Mouse (Mus musculus) inflammation-experienced regulatory T-cells, adult 6 months (primary cell): ENCODE results near the gene Papola. TPM values are rescaled to one million over a fixed set of nuclear protein-coding genes. Genes with fewer than 3 reads are reported as not detected.
"Not testable (repeated sequence)": the region's sequence is repeated elsewhere in the genome, so short reads cannot be mapped to it uniquely, and the experiment has no call there.

ENCODE experiments used
- ATAC-seq: one replicate; pipeline ENCODE4 v1.8.0; 2017
- polyA plus RNA-seq, 3 experiments: library from polyadenylated mRNA; unstranded; fragments of 100-300 nt; shearing (Covaris generic); gene quantifications; one replicate each; pipeline ENCODE4 v1.2.1; 2017

Gene Papola
- polyA plus RNA-seq, 3 experiments from 2014 or later, result 98.1 to 132 (median 105) TPM

DNA sequence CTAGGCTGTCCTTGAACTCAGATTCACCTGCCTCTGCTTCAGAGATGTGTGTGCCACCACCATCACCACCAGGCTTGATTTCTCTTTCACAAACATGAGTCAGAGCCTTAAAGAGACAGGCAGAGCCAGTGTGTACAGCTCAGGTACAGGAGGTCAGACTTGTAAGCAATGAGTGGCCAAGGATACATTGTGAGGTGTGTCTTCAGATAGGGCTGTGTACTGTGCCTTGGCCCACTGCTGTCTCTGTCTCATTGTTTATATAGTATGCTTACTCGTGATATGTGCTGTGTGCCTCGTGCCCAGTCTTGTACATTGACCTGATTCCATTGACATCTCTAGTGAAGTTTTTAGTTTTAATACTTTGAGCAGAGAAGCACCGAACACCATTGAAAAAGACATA lies 21.3 kb downstream of the Papola start:
- ATAC-seq, result no peak

DNA sequence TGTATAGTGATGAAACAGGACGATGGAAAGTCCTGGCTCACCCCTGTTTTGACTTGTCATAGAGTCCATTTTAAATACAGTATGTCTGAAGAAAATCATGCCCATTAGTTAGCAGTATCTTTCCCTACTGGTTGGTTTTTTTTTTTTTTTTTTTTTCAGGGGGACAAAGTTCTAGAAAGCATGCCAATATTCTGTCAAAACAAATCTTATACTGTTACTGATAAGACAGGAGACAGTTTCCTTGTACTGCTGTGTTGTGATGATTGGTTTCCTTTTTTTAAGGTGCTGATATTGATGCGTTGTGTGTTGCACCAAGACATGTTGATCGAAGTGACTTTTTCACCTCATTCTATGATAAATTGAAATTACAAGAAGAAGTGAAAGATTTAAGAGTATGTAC lies 21.7 kb downstream of the Papola start:
- no peak for ATAC-seq

DNA sequence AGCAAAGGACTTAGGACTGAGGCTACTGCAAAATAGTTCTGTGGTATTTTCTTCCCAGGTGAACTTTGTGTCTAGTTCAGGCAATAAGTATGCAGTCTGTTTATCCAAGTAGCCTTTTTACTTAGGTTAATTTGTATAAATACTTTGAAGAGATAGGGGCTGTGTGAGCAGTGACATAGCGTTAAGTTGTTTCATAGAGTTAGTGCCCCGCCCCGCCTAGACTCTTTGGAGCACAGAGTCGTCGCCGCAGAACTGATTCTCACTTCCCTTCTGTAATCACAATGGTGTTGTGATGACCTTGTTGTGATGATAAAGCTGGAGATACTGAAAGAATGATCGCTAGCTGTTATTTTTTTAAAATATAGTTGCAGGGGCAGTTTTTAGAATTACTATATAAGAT lies 22.9 kb downstream of the Papola start:
- ATAC-seq, result no peak

DNA sequence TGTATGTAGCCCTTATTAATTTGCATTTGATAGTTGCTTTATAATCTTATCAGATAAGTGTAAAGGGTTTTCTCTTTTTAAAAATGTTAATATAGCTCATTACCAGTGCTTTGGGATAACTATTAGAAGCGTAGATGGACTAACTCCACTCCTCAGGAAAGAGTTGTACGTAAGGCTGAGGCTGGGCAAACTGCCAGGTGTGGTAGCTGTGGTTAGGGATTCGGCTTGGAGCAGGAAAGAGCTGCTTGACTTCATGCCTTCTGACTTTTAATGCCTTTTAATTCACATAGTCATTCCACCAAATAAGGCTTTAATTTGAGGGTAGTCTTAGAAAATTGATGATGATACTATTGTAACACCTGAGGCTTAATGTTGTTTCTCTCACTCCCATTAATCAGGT lies 24.5 kb downstream of the Papola start:
- ATAC-seq, result no peak

DNA sequence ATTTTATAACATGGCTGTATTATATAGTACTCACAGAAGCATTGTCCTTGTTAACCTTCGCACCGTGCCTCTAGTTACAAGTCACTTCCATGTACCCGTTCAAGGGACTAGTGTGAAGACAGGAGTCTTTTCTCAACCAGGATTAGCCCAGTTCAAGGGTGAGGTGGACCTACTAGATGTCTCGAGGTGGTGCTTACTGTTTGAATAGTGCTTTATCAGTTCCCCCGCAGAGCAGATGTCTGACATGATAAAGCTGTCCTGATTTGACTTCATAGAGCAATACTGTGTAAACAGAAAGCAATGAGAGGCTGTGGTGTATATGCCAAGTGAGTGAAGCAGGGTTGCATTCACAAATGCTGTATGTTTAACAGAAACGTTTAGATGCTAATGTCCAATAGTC lies 26.1 kb downstream of the Papola start:
- ATAC-seq, result no peak

DNA sequence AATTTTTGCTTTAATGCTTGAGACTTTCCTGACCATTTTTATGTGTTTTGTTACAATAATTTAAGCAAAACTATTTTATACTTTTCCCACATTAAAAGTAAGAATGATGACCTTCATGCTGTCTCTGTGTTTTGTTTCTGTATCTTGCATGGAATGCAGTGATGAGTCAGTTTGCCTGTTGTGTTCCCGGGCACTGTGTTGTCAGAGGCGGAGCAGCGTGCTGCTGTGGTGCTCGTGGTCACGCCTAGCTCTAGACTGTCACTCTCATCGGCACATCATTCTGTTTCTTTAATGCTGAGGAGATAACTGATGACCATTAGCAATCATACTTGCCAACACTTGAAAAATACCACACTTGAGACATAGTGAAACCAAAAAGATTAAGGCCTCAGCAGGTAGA lies 29.5 kb downstream of the Papola start:
- no peak for ATAC-seq

DNA sequence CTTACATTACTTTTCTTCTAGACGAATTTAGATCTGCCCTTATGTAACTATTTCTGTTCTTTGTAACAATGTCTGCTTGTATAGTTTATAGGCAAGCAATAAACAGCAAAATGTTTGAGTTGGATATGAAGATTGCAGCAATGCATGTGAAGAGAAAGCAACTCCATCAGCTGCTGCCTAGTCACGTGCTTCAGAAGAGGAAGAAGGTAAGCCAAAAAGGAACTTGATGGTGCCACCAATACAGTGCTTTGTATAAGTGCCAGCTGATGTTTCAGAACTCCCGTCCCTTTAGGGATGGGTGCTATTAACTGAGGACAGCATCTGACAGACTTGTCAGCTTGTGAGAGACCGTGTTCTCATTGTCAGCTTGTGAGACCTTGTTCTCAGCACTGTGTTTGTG lies 39.0 kb downstream of the Papola start:
- no peak for ATAC-seq

DNA sequence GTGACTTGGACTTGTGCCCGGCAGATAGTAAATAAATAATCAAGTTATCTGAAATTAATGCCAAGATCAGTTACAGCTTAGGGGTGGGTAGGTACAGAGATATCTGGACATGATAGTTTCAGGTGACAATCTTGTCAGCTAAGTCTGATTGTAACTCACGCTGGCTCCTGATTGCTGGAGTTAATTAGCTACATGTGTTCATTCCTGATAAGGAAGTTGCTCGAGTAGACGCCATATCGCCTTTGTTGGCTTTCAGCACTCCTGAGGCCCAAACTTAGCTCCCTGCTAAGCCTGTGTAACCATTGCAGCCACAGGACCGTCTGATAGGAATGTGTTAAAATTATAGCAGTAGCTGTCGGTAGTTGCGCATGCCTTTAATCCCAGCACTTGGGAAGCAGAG lies 40.2 kb downstream of the Papola start:
- no peak for ATAC-seq

DNA sequence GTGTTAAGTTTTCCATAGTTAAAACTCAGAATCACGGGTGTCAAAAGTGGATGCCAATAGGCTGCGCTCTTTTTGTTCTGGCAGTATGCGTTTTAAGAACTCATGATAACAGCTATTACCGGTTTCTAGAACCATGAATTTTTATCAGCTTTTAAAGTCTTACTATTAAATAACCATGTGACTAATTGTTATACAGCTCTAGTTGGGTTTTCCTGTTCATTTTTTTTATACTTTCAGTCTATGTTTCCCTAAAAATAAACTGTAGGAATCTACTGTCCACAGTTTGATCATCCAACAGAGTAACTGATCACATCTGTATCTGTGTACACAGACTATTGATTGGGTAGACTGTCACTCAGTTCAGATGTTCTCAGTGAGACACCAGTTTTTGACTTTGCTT lies 40.8 kb downstream of the Papola start:
- no peak for ATAC-seq

DNA sequence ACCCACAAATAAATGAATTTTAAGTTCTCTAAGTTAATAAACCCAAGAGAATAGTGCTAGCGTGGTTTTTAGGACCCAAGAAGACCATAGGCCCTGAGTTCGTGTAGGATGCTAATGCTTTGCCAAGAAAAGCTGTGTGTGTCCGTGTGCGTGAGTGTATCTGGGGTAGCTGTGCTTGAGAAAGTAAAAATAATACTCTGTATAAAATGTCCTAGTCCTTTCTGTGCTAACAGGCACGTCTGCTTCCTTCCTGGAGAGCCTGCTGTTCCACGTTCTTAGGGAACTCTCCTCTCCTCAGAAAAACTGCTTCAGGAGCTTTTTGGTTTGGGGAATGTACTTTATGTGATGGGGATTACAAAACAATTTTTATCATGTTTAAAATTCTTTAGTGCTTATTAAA lies 48.0 kb downstream of the Papola start:
- ATAC-seq, result no peak

DNA sequence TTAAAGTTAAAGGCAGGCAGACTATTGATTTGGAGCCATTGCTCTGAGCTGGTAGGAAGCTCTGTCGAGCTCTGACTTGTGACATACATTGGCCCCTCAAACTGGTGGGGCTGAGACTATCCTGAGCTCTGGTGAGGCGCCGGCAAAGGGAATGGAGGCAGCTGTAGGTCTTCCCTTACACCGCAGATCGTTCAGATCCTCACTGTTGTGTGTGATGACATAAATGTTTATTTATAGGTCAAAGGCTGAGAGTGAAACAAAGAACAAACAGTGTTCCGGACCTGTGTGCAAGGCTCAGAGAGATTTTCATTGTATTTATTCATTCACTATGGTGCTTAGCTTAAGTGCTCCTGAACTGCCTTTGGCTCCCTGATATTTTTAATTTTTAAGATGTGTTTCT lies 50.4 kb downstream of the Papola start:
- ATAC-seq, result no peak

DNA sequence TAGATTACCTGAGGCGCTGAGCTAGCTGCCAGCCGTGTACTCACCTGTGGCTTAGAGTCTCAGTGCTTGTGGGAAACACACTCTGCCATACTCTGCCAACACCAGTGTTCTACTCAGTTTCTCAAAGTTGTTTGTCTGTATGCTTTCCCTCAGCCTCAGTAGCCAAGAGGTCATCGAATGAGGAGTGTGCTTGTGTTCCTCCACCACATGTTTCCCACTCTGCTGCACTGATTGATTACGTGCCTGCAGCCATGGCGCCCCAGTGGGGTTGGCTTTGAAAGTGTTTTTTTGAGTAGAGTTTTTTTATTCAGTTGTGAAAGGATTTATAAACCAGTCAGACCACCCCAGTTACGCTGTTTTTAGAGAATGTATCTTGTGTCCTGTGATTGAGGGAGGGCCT lies 51.1 kb downstream of the Papola start:
- no peak for ATAC-seq

DNA sequence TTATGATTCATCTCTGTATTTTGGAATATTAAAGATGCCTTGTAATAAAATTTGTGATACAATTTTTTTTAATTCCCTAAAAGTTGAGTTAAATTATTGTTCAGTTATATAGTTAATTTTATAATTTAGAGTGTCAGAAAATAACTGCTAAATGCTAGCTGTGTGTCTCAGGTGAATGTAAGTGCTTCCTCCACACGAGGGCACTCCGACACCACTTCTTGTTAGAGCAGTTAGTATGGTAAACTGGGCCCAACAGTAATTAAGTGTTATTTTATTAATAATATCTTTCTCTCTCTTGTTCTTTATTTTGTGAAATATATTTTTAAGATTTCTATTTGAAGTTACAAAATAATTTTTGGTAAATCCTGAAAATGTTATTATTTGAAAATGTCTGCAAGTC lies 51.7 kb downstream of the Papola start:
- no peak for ATAC-seq

DNA sequence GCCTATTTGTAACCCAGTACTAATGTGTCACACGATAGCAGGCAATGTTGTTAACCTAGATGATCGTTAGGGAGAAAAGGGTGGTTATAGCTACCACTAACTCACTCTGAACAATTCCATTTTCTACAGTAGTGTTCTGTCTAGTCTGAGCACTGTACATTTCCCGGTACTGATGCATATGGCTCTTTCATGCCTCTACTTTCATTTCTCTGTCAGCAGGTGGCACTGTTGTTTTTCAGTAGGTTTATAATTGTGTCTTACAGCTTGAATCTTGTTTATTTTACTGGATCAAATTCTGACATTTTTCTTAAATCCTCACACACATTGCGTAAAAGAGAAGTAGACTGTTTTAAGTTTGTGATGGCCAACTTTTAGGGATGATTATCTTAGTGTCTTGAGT lies 54.6 kb downstream of the Papola start:
- ATAC-seq, result no peak

DNA sequence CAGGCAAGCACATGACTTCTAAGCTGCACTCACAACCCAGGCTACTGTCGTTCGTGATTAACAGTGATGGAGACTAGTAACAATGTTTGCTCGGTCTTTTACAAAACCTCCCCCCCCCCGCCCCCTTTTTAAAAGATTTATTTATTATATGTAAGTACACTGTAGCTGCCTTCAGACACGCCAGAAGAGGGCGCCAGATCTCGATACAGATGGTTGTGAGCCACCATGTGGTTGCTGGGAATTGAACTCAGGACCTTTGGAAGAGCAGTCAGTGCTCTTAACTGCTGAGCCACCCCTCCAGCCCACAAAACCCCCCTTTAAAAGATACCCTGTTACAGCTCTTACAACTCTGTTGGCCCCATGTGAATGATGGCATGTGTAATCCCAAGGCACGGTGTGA lies 56.1 kb downstream of the Papola start:
- not testable (repeated sequence) for ATAC-seq

DNA sequence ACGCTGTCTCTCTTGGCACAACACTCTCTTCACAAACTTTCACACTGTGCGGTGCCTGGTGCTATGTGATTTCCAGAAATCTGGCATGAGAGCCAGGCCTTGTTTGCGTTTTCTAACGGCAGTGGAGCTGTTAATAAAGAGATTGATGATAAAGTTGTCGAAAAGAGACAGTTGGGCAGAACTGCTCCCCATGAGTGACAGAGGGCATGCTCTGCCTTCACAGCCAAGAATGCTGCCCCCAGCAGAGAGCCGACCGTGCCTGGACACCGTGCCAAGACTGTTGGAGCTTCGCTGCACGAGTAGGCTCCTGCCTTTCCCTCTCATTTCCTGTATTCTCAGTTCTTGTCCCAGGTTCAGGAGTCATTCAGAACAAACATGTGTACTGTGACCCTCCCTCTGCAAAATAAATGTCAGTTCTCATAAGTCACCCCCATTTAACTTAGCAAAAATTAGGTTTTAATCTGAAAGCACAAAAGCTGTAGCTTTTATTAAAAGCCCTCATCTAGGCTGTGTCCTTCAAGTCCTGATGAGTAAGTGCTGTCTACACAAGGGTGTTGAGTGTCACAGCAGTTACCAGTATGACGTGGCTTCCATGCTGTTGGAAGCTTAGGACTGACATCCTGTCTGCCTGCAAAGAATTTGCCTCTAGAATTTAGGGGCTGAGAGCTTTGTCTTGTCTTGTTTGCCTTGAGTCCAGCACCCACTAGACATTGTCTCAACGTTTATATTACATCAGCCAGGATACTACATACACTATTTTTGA lies 58.9 kb downstream of the Papola start:
- ATAC-seq, result no peak

DNA sequence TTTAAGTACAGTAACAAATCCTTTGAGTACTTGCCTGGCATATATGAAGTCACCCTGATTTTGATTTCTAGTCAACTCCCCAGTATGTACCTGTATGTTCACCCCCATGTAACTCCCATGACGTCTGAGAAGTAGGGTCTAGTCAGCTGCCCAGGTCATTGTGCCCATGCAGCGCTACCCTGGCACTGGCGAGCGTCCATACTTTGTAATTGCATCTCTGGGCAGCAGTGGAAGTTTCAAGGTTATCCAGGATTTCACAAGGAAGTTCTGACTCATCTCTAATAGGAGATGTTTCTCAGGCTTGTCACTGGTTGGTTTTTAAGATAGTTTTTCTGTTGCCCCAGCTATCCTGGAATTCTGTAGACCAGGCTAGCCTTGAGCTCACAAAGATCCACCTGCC lies 59.9 kb downstream of the Papola start:
- no peak for ATAC-seq

DNA sequence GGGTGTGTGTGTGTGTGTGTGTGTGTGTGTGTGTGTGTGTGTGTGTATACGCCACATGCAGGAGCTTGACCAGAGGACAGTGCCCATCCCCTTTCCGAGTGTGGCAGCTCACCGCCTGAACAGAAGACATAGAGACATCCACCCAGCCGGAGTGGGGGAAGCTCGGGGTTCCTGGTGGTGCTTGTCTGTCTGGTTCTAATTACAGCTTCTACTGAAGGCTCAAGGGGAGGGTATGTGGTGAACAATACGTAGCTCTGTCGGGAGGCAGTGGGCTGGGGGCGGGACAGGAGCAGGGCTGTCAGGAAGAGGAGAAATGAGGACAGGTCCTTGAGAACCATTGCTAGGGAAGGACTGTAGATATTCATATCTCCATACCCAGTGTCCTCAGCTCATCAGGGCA lies 64.6 kb downstream of the Papola start:
- ATAC-seq, result no peak

DNA sequence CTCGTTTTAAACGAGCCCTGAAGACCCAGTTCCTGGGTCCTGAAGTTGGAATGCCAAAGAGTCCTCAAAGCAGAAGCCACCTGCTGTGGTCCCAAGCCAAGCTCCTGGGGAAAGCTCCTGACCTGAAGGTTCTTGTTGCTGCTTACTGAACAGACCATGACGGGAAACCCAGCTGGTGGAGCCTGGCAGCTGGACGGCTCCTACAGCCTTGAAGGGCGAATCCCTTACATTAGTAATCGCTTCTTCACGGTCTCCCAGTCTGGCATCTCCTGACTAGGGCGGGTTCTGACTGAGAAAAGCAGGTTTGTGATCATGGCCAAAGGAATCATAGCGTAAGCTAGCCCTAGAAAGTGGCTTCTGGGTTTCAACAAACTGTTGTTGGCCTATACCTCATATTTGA lies 66.2 kb downstream of the Papola start:
- ATAC-seq, result no peak

DNA sequence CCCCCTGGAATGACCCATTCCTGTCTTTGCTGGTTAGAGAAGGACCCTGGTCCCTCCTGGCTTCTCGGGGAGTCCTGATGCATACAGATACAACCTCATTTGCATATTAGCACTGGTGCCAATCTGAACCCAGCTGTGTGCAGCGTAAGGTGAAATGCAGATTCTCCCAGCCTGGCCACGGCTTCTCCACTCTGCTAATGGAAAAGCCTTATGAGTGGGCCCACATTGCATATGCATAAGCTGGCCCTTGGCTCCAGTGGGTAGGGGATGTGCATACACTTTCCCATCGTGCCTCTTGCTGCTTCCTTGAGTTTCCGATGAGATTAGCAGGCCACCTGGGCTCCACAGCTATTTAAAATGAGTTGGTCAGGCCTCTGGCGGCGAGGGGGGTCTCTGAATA lies 68.3 kb downstream of the Papola start:
- no peak for ATAC-seq

DNA sequence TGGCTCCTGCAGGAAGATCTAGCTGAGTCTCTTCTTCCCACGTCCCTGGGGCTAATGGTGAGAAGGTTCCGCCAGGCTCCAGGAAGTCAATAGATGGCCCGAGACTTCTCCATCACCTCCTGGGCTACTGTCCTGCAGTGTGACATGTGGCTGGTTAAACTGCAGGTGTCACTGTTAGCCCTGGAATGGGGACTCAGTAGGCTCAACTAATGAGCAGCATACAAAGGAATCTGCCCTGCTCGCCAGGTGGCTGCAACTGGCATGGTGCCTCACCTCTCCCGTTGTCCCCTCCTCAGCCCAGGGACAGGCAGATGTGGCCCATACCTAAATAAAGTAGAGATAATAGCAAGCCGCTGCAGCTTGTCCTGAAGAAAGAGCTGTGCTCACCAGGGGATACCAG lies 70.1 kb downstream of the Papola start:
- no peak for ATAC-seq

DNA sequence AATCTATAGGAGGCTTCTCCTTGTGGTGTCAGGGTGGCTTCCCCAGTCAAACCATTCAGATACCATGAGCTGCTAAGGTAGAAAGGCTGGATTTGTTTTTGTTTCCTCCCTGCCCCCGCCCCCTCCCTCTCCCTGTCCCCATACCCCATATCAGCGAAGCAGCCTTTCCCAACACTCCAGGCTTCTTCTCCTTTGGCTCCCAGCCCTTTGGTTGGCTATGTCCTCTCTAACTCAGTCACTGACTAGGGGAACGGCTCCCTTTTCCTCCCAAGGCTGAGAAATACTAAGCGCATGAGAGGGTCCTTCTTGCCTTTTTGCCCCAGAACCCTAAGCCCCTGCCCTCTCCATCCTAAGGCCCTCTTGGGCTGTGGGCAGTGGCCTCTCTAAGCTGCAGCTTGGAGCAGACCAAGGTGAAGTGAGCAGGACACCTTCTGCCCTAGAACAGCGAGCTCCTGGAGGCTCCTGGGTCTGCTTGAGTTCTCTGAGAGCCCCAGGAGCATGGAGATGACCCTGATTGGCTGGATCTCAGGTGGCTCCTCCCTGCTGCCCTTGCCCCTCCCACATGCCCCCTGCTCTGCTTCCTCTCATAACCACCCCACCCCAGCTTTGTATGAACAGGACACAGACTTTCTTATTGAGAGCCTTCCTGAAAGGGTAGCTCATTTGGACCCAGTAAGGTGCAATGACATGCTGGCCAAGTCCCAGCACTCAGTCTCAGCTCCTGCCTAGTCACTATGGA lies 73.6 kb downstream of the Papola start:
- ATAC-seq, result no peak

DNA sequence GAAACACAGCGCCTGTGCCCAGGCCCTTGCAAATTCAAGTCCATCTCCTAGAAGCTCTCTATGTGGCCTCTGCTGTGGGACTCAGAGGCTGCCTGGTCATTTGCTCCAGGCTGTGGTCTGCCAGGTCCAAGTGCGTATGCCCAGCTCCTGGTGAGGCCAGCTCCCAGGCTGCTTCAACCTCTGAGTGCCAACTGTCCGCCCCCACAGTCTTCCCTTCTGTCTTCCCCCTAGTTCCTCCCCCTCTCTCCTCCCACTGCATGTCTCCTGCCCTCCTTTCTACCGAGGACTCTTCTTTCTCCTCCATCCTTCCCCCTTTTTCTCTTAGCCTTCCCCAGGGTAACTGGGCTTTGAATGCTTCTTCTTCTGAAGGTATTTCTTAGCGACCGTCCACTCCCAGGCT lies 77.6 kb downstream of the Papola start:
- ATAC-seq, result no peak

DNA sequence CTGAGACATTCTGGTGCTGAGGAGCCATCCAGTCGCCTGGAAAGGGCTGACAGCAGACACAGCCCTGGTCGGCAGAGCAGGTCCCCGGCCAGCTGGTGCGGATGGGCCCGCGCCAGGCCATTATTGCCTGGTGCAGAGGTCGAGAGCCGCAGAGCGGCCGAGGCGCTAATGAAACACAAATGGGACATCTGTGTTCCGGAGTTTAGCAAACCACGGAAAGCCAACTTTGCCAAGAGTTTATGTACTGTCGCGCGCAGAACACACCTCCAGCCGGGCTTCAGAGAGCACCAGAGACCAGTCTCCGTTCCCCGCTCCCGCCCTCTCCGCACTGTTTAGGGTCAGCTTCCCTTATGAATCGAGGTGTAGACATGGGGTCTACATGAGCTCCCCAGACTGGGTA lies 78.1 kb downstream of the Papola start:
- ATAC-seq, result no peak

DNA sequence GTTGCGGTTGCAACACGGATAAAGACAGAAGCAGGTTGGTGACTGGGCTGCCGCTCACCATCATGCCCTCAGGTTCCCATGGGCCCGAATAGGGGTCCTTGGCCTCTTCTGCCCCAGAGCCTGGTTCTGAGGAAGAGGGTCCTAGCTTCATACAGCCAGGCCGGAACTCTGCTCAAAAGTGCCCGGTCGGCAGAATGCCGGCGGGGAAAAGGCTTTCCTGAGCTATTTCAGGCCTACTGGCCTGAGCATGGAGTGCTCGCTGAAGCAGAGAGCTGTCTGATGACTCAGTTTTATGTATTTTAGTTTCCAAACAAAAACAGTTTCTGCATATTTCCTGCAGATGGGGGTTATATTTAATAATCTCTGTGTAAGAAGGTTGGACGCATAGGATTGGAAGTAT lies 78.9 kb downstream of the Papola start:
- ATAC-seq, result no peak
